Mouse (Mus musculus): Measurements from ENCODE around the gene Chd1.
"Not testable (repeated sequence)": the region's sequence is repeated elsewhere in the genome, so short reads cannot be mapped to it uniquely, and the experiment has no call there.

Chd1 gene

GRCm38 (mm10) chr17:15731706-15732105, 26.9 kb downstream of the Chd1 start:
- no peak for DNase-seq (ENCODE audit: extremely low spot score, low spot score)

GRCm38 (mm10) chr17:15737346-15737917, 32.7 kb downstream of the Chd1 start:
- no peak for DNase-seq (ENCODE audit: extremely low spot score, low spot score)

GRCm38 (mm10) chr17:15741836-15742235, 37.1 kb downstream of the Chd1 start:
- DNase-seq (ENCODE audit: extremely low spot score, low spot score), result no peak

GRCm38 (mm10) chr17:15742953-15743352, 38.2 kb downstream of the Chd1 start:
- DNase-seq (ENCODE audit: extremely low spot score, low spot score), result no peak

- DNase-seq (ENCODE audit: extremely low spot score, low spot score), result no peak
These were observed 38.6 kb downstream of the Chd1 start for GRCm38 (mm10) chr17:15743379-15743778.

- DNase-seq (ENCODE audit: extremely low spot score, low spot score), result no peak
These were observed 41.9 kb downstream of the Chd1 start for GRCm38 (mm10) chr17:15746696-15747095.

GRCm38 (mm10) chr17:15748022-15748421, 43.3 kb downstream of the Chd1 start:
- DNase-seq (ENCODE audit: extremely low spot score, low spot score), result no peak

GRCm38 (mm10) chr17:15751264-15751663, 46.5 kb downstream of the Chd1 start:
- not testable (repeated sequence) for DNase-seq (ENCODE audit: extremely low spot score, low spot score)

GRCm38 (mm10) chr17:15761191-15761590, 56.4 kb downstream of the Chd1 start:
- DNase-seq (ENCODE audit: extremely low spot score, low spot score), result no peak

- DNase-seq (ENCODE audit: extremely low spot score, low spot score), result no peak
These were observed 64.4 kb downstream of the Chd1 start for GRCm38 (mm10) chr17:15769081-15769724.

GRCm38 (mm10) chr17:15773956-15774355, 69.2 kb downstream of the Chd1 start:
- DNase-seq (ENCODE audit: extremely low spot score, low spot score), result no peak

- DNase-seq (ENCODE audit: extremely low spot score, low spot score), result no peak
These were observed 69.9 kb downstream of the Chd1 start for GRCm38 (mm10) chr17:15774565-15775215.

GRCm38 (mm10) chr17:15776349-15776748, 71.6 kb downstream of the Chd1 start:
- no peak for DNase-seq (ENCODE audit: extremely low spot score, low spot score)

GRCm38 (mm10) chr17:15777979-15778378, 73.2 kb downstream of the Chd1 start:
- no peak for DNase-seq (ENCODE audit: extremely low spot score, low spot score)

GRCm38 (mm10) chr17:15787036-15787435, 82.3 kb downstream of the Chd1 start:
- no peak for DNase-seq (ENCODE audit: extremely low spot score, low spot score)

GRCm38 (mm10) chr17:15790716-15791115, 85.9 kb downstream of the Chd1 start:
- no peak for DNase-seq (ENCODE audit: extremely low spot score, low spot score)

- no peak for DNase-seq (ENCODE audit: extremely low spot score, low spot score)
These were observed 94.5 kb downstream of the Chd1 start for GRCm38 (mm10) chr17:15799195-15799793.

- DNase-seq (ENCODE audit: extremely low spot score, low spot score), result no peak
These were observed 99.4 kb downstream of the Chd1 start for GRCm38 (mm10) chr17:15804008-15804812.

- DNase-seq (ENCODE audit: extremely low spot score, low spot score), result no peak
These were observed 102.7 kb downstream of the Chd1 start for GRCm38 (mm10) chr17:15807295-15807984.

- DNase-seq (ENCODE audit: extremely low spot score, low spot score), result no peak
These were observed 103.2 kb downstream of the Chd1 start for GRCm38 (mm10) chr17:15808015-15808414.

Data from neural tube, embryonic 10.5 days (tissue).